Mouse (Mus musculus) thymus, adult 2 months (tissue): ENCODE data around the gene Vmn1r47. TPM values are rescaled to one million over a fixed set of nuclear protein-coding genes. Genes with fewer than 3 reads are reported as not detected.
"Not testable (repeated sequence)": the region's sequence is repeated elsewhere in the genome, so short reads cannot be mapped to it uniquely, and the experiment has no call there.

ENCODE experiments used
- DNase-seq: peaks from one replicate; pipeline ENCODE4 v3.0.0; 2021
- H3K27ac ChIP-seq: fragments of 200-500 bp; 2 replicates; pipeline ENCODE4 v1.5.1; 2012; ENCODE audit warnings: low read length, control low read depth; ENCODE audit not compliant: control insufficient read depth, insufficient read depth
- H3K27me3 ChIP-seq: fragments of 200-500 bp; 2 replicates; pipeline ENCODE4 v1.6.1; 2012; ENCODE audit warnings: mild to moderate bottlenecking, low read length, moderate library complexity, mixed read lengths; ENCODE audit not compliant: control insufficient read depth, insufficient read depth
- H3K36me3 ChIP-seq: fragments of 200-500 bp; 2 replicates; pipeline ENCODE4 v1.6.1; 2012; ENCODE audit warnings: mild to moderate bottlenecking, low read length, moderate library complexity; ENCODE audit not compliant: control insufficient read depth, insufficient read depth
- H3K4me1 ChIP-seq: fragments of 200-500 bp; replicated peaks from 2 replicates; pipeline ENCODE4 v1.6.1; 2012; ENCODE audit warnings: low read length; ENCODE audit not compliant: control insufficient read depth, insufficient read depth
- H3K4me3 ChIP-seq: fragments of 200-500 bp; 2 replicates; pipeline ENCODE4 v1.5.1; 2012; ENCODE audit warnings: mild to moderate bottlenecking, low read length, control low read depth, moderate library complexity; ENCODE audit not compliant: control insufficient read depth, insufficient read depth
- CTCF ChIP-seq: fragments of 200-500 bp; IDR thresholded peaks from 2 replicates; pipeline ENCODE4 v1.5.1; 2012; ENCODE audit warnings: mild to moderate bottlenecking, control low read depth, low read length, moderate library complexity, borderline replicate concordance; ENCODE audit not compliant: control insufficient read depth, poor library complexity, insufficient read depth; ENCODE audit errors: extremely low read depth
- POLR2A ChIP-seq: fragments of 200-500 bp; IDR thresholded peaks from 2 replicates; pipeline ENCODE4 v1.6.1; 2012; ENCODE audit warnings: mild to moderate bottlenecking, low read length, control low read depth, moderate library complexity; ENCODE audit not compliant: control insufficient read depth, poor library complexity, insufficient read depth; ENCODE audit errors: extremely low read depth
- WGBS: fragments of 180-500 bp; shearing (Covaris S2); methylation state at CpG from one replicate; pipeline ENCODE4 v1.1.7; 2018; 5-methylcytosine and 5-hydroxymethylcytosine counted together
- polyA plus RNA-seq: library from polyadenylated mRNA; depleted of rRNA; stranded (reverse); fragments of >200 nt; gene quantifications from 2 replicates; pipeline ENCODE4 v1.2.3, GENCODE M21; 2012; rRNA removed

The Vmn1r47 gene
- not detected in 2 replicates for polyA plus RNA-seq

- WGBS = 82% methylated on average over 1 of the region's 1 CpGs
- H3K4me3 ChIP-seq, DNase-seq, H3K27me3 ChIP-seq, H3K4me1 ChIP-seq, H3K36me3 ChIP-seq, H3K27ac ChIP-seq: not testable (repeated sequence)
These were observed at the start of gene Vmn1r47 for GRCm38 (mm10) chr6:90015847-90016246. Gene Vmn1r47, plus strand, starts transcription at chr6:90016147.

- H3K36me3 ChIP-seq = no peaks in the 10 kb centered on the region
- TF ChIP-seq POLR2A (no peak), CTCF (no peak)
- H3K27me3 ChIP-seq = no peaks in the 10 kb centered on the region
- DNase-seq = no peak
- no peak overlapping the region for H3K27ac ChIP-seq
- H3K4me3 ChIP-seq = no peak overlapping the region
- no peaks in the 10 kb centered on the region for H3K4me1 ChIP-seq
These were observed 49.6 kb upstream of the Vmn1r47 start for GRCm38 (mm10) chr6:89966341-89966740.

- no peak within 1 kb of the TSS for H3K4me3 ChIP-seq
- no peak within 1 kb of the TSS for H3K27ac ChIP-seq
- no peaks in the 10 kb centered on the region for H3K27me3 ChIP-seq
- H3K4me1 ChIP-seq = no peaks in the 10 kb centered on the region
- 62% methylated on average over 2 of the region's 2 CpGs for WGBS
- TF ChIP-seq CTCF (no peak), POLR2A (no peak)
- H3K36me3 ChIP-seq = no peaks in the 10 kb centered on the region
- no peak for DNase-seq
These were observed 46.9 kb upstream of the Vmn1r47 start, which contains the start of gene Vmn1r46 for GRCm38 (mm10) chr6:89969013-89969412. Gene Vmn1r46, plus strand, starts transcription at chr6:89969313.

- Histone ChIP-seq H3K4me3 (no peak overlapping the region), H3K27me3 (no peaks in the 10 kb centered on the region), H3K36me3 (no peaks in the 10 kb centered on the region), H3K4me1 (no peaks in the 10 kb centered on the region), H3K27ac (no peak overlapping the region)
- 34% methylated on average over 1 of the region's 1 CpGs for WGBS
- no peak for DNase-seq
- TF ChIP-seq CTCF = no peak
- TF ChIP-seq POLR2A = no peak
These were observed 30.0 kb upstream of the Vmn1r47 start for GRCm38 (mm10) chr6:89985989-89986388.

GRCm38 (mm10) chr6:90036741-90037140 lies 20.8 kb downstream of the Vmn1r47 start, which contains the start of gene Vmn1r48:
Gene Vmn1r48, minus strand, starts transcription at chr6:90036841.
- H3K36me3 ChIP-seq, DNase-seq, H3K4me1 ChIP-seq, H3K27me3 ChIP-seq, H3K27ac ChIP-seq, H3K4me3 ChIP-seq: not testable (repeated sequence)
- no CpG with 5 or more reads among the region's 2 CpGs for WGBS

Other genes with a start within 250 kb of the Vmn1r47 start
- not detected in 2 replicates for gene Vmn1r42, start 139.7 kb upstream of the Vmn1r47 start, polyA plus RNA-seq
- gene Vmn1r43, start 139.7 kb upstream of the Vmn1r47 start, polyA plus RNA-seq = not detected in 2 replicates
- not detected in 2 replicates for gene Vmn1r44, start 132.5 kb upstream of the Vmn1r47 start, polyA plus RNA-seq
- not detected in 2 replicates for gene Vmn1r45, start 75.5 kb upstream of the Vmn1r47 start, polyA plus RNA-seq
- gene Vmn1r46, start 46.8 kb upstream of the Vmn1r47 start, polyA plus RNA-seq = not detected in 2 replicates
- gene Vmn1r48, start 20.7 kb downstream of the Vmn1r47 start, polyA plus RNA-seq = not detected in 2 replicates
- gene Vmn1r49, start 62.4 kb downstream of the Vmn1r47 start, polyA plus RNA-seq = not detected in 2 replicates
- not detected in 2 replicates for gene Vmn1r50, start 85.3 kb downstream of the Vmn1r47 start, polyA plus RNA-seq
- gene Vmn1r51, start 106.4 kb downstream of the Vmn1r47 start, polyA plus RNA-seq = not detected in 2 replicates
- not detected in 2 replicates for gene Vmn1r52, start 158.7 kb downstream of the Vmn1r47 start, polyA plus RNA-seq
- not detected in 2 replicates for gene V1ra8, start 186.6 kb downstream of the Vmn1r47 start, polyA plus RNA-seq
- not detected in 2 replicates for gene Vmn1r53, start 208.3 kb downstream of the Vmn1r47 start, polyA plus RNA-seq
- not detected in 2 replicates for gene Vmn1r54, start 230.2 kb downstream of the Vmn1r47 start, polyA plus RNA-seq